Mouse (Mus musculus): ENCODE measurements around the gene Anp32a. TPM values are rescaled to one million over a fixed set of nuclear protein-coding genes. Genes with fewer than 3 reads are reported as not detected.

The Anp32a gene
- total RNA-seq (2014; fragmentation: Nextera tagmentation) = 565 and 646 TPM in 2 replicates
- 481 and 765 TPM in 2 replicates for total RNA-seq (2017)
- polyA plus RNA-seq (2012) = 246 and 734 TPM in 2 replicates

- peak; percentile 100 for DNase-seq (ENCODE audit: low spot score)
- no peak for TF ChIP-seq CTCF (IDR thresholded peaks at IDR 0.05; ENCODE audit: low read depth, low read length)
- no peak for TF ChIP-seq TAL1 (conservative IDR thresholded peaks at IDR 0.05; ENCODE audit: low read depth, low read length)
- TF ChIP-seq GATA2 (IDR thresholded peaks at IDR 0.05; ENCODE audit: borderline replicate concordance, low read depth, low read length) = no peak
- TF ChIP-seq POLR2AphosphoS5 (IDR thresholded peaks at IDR 0.05; ENCODE audit: insufficient replicate concordance, low read depth, low read length) = no peak
- TF ChIP-seq GATA1 (IDR thresholded peaks at IDR 0.05; ENCODE audit: borderline replicate concordance, low read length) = no peak
- H3K36me3 ChIP-seq (replicated peaks) = peaks cover 18% of the 10 kb centered on the region
- ATAC-seq (ENCODE audit: extremely low read depth, insufficient number of reproducible peaks, low FRiP score, poor library complexity, severe bottlenecking) = peak; percentile 86
- peak within 1 kb of the TSS; percentile 92 for H3K4me3 ChIP-seq (ENCODE audit: low read depth, low read length)
- peaks cover 30% of the 10 kb centered on the region for H3K4me1 ChIP-seq (ENCODE audit: insufficient read depth, low read depth, low read length)
- H3K9me3 ChIP-seq (replicated peaks) = no peaks in the 10 kb centered on the region
- no peaks in the 10 kb centered on the region for H3K27me3 ChIP-seq (ENCODE audit: insufficient read depth, low read length)
Measured at GRCm38 (mm10) chr9:62341123-62341486, at the start of gene Anp32a. Anp32a (plus strand) TSS chr9:62341293.

- ATAC-seq (ENCODE audit: extremely low read depth, insufficient number of reproducible peaks, low FRiP score, poor library complexity, severe bottlenecking) = no peak
- peak; percentile 8 for DNase-seq (ENCODE audit: low spot score)
Measured at GRCm38 (mm10) chr9:62295006-62295698, 45.9 kb upstream of the Anp32a start.

GRCm38 (mm10) chr9:62296891-62297290, 44.2 kb upstream of the Anp32a start:
- H3K4me3 ChIP-seq (ENCODE audit: low read depth, low read length) = no peak overlapping the region
- H3K36me3 ChIP-seq (replicated peaks) = no peaks in the 10 kb centered on the region
- TF ChIP-seq CTCF (IDR thresholded peaks at IDR 0.05; ENCODE audit: low read depth, low read length) (no peak), POLR2AphosphoS5 (IDR thresholded peaks at IDR 0.05; ENCODE audit: insufficient replicate concordance, low read depth, low read length) (no peak), GATA1 (IDR thresholded peaks at IDR 0.05; ENCODE audit: borderline replicate concordance, low read length) (no peak), GATA2 (IDR thresholded peaks at IDR 0.05; ENCODE audit: borderline replicate concordance, low read depth, low read length) (no peak), TAL1 (conservative IDR thresholded peaks at IDR 0.05; ENCODE audit: low read depth, low read length) (no peak)
- ATAC-seq (ENCODE audit: extremely low read depth, insufficient number of reproducible peaks, low FRiP score, poor library complexity, severe bottlenecking) = no peak
- peaks cover 16% of the 10 kb centered on the region for H3K27me3 ChIP-seq (ENCODE audit: insufficient read depth, low read length)
- peaks cover 2% of the 10 kb centered on the region; the same call in 1 of the 2 replicates for H3K4me1 ChIP-seq (ENCODE audit: insufficient read depth, low read depth, low read length)
- no peak for DNase-seq (ENCODE audit: low spot score)
- H3K9me3 ChIP-seq (replicated peaks) = no peaks in the 10 kb centered on the region

More at GRCm38 (mm10) chr9:62295006-62295698, 45.9 kb upstream of the Anp32a start:
- TF ChIP-seq GATA1 (IDR thresholded peaks at IDR 0.05; ENCODE audit: borderline replicate concordance, low read length) (no peak), CTCF (IDR thresholded peaks at IDR 0.05; ENCODE audit: low read depth, low read length) (peak; percentile 62)
- H3K4me3 ChIP-seq (ENCODE audit: low read depth, low read length) = no peak overlapping the region
- H3K36me3 ChIP-seq (replicated peaks) = no peaks in the 10 kb centered on the region
- peaks cover 24% of the 10 kb centered on the region for H3K27me3 ChIP-seq (ENCODE audit: insufficient read depth, low read length)
- no peaks in the 10 kb centered on the region for H3K9me3 ChIP-seq (replicated peaks)
- H3K4me1 ChIP-seq (ENCODE audit: insufficient read depth, low read depth, low read length) = no peaks in the 10 kb centered on the region; the same call in 1 of the 2 replicates

GRCm38 (mm10) chr9:62315556-62315955, 25.5 kb upstream of the Anp32a start:
- DNase-seq (ENCODE audit: low spot score) = no peak
- no peaks in the 10 kb centered on the region for H3K36me3 ChIP-seq (replicated peaks)
- H3K4me3 ChIP-seq (ENCODE audit: low read depth, low read length) = no peak overlapping the region
- ATAC-seq (ENCODE audit: extremely low read depth, insufficient number of reproducible peaks, low FRiP score, poor library complexity, severe bottlenecking) = no peak
- TF ChIP-seq TAL1 (conservative IDR thresholded peaks at IDR 0.05; ENCODE audit: low read depth, low read length) = no peak
- no peak for TF ChIP-seq GATA1 (IDR thresholded peaks at IDR 0.05; ENCODE audit: borderline replicate concordance, low read length)
- TF ChIP-seq GATA2 (IDR thresholded peaks at IDR 0.05; ENCODE audit: borderline replicate concordance, low read depth, low read length) = no peak
- TF ChIP-seq CTCF (IDR thresholded peaks at IDR 0.05; ENCODE audit: low read depth, low read length) = no peak
- TF ChIP-seq POLR2AphosphoS5 (IDR thresholded peaks at IDR 0.05; ENCODE audit: insufficient replicate concordance, low read depth, low read length) = no peak
- H3K4me1 ChIP-seq (ENCODE audit: insufficient read depth, low read depth, low read length) = 0 out of 2 replicates have a peak, but pooled peaks cover 3% of the 10 kb centered on the region
- H3K9me3 ChIP-seq (replicated peaks) = peaks cover 5% of the 10 kb centered on the region
- H3K27me3 ChIP-seq (ENCODE audit: insufficient read depth, low read length) = peaks cover 32% of the 10 kb centered on the region

GRCm38 (mm10) chr9:62318729-62319128, 22.4 kb upstream of the Anp32a start:
- TF ChIP-seq GATA2 (IDR thresholded peaks at IDR 0.05; ENCODE audit: borderline replicate concordance, low read depth, low read length) (no peak), POLR2AphosphoS5 (IDR thresholded peaks at IDR 0.05; ENCODE audit: insufficient replicate concordance, low read depth, low read length) (no peak), GATA1 (IDR thresholded peaks at IDR 0.05; ENCODE audit: borderline replicate concordance, low read length) (no peak), TAL1 (conservative IDR thresholded peaks at IDR 0.05; ENCODE audit: low read depth, low read length) (no peak), CTCF (IDR thresholded peaks at IDR 0.05; ENCODE audit: low read depth, low read length) (no peak)
- Histone ChIP-seq H3K27me3 (ENCODE audit: insufficient read depth, low read length) (peaks cover 37% of the 10 kb centered on the region), H3K36me3 (replicated peaks) (no peaks in the 10 kb centered on the region), H3K4me1 (ENCODE audit: insufficient read depth, low read depth, low read length) (0 out of 2 replicates have a peak, but pooled peaks cover 3% of the 10 kb centered on the region), H3K4me3 (ENCODE audit: low read depth, low read length) (no peak overlapping the region), H3K9me3 (replicated peaks) (peaks cover 9% of the 10 kb centered on the region)
- DNase-seq (ENCODE audit: low spot score) (no peak), ATAC-seq (ENCODE audit: extremely low read depth, insufficient number of reproducible peaks, low FRiP score, poor library complexity, severe bottlenecking) (no peak)

- DNase-seq (ENCODE audit: low spot score) (no peak), ATAC-seq (ENCODE audit: extremely low read depth, insufficient number of reproducible peaks, low FRiP score, poor library complexity, severe bottlenecking) (no peak)
- peaks cover 41% of the 10 kb centered on the region for H3K27me3 ChIP-seq (ENCODE audit: insufficient read depth, low read length)
- H3K9me3 ChIP-seq (replicated peaks) = peaks cover 4% of the 10 kb centered on the region
- H3K4me3 ChIP-seq (ENCODE audit: low read depth, low read length) = no peak overlapping the region
- H3K4me1 ChIP-seq (ENCODE audit: insufficient read depth, low read depth, low read length) = no peaks in the 10 kb centered on the region
- no peaks in the 10 kb centered on the region for H3K36me3 ChIP-seq (replicated peaks)
- no peak for TF ChIP-seq POLR2AphosphoS5 (IDR thresholded peaks at IDR 0.05; ENCODE audit: insufficient replicate concordance, low read depth, low read length)
Measured at GRCm38 (mm10) chr9:62323816-62324215, 17.3 kb upstream of the Anp32a start.
